Comparison of ENCODE assay signal across 11 mouse cellular contexts in genomic region chr15:78541606-78542005, GRCm38 (mm10). TPM values are rescaled to one million over a fixed set of nuclear protein-coding genes. Genes with fewer than 3 reads are reported as not detected.
A peak's percentile ranks its signal among the peaks of the same experiment; 100 is the strongest.
DNase-seq lines count a peak whose midpoint lies in the region; ATAC-seq and TF ChIP-seq lines count a peak whose summit lies in the region.
"Had no signal": no experiment of that assay in that cellular context is flagged by ENCODE, and none has a peak within 500 bp of the region (broad histone marks: within the 10 kb centered on the region; RNA-seq: fewer than 3 reads in every experiment).

No protein-coding gene starts in this region.

- 12% methylated on average over 3 of the region's 3 CpGs for WGBS in heart, postnatal 0 days

- peak overlapping the region; percentile 60 for H3K4me3 ChIP-seq in layer of hippocampus, adult 2 months
- H3K4me3 ChIP-seq in heart, postnatal 0 days (ENCODE audit: low read depth, low read length): no peak overlapping the region
- H3K4me3 ChIP-seq: erythroblast, embryonic 14.5 days; limb, embryonic 10.5 days had no signal

- TF ChIP-seq CTCF in layer of hippocampus, adult 2 months (conservative IDR thresholded peaks at IDR 0.05): no peak
- no peak for TF ChIP-seq CTCF in brain, embryonic 14.5 days (IDR thresholded peaks at IDR 0.05; ENCODE audit: borderline replicate concordance, extremely low read depth, insufficient read depth, insufficient read length)
- no peak for TF ChIP-seq CTCF in heart, postnatal 0 days (IDR thresholded peaks at IDR 0.05; ENCODE audit: low read depth)

- H3K27ac ChIP-seq in layer of hippocampus, adult 2 months: peak overlapping the region; percentile 70
- H3K27ac ChIP-seq in heart, postnatal 0 days (ENCODE audit: low read depth): peak overlapping the region; percentile 39; the same call in 1 of the 2 replicates
- H3K27ac ChIP-seq: limb, embryonic 10.5 days had no signal

- TF ChIP-seq EP300 in heart, postnatal 0 days (IDR thresholded peaks at IDR 0.05; ENCODE audit: low read depth): peak; percentile 80; the same call in 1 of the 2 replicates

- no peak overlapping the region for H3K4me2 ChIP-seq in heart, postnatal 0 days (ENCODE audit: low read depth, low read length)

- no peak for DNase-seq in layer of hippocampus, adult 2 months (ENCODE audit: low spot score in 2 of 2)
- no peak for DNase-seq in layer of hippocampus, postnatal 36 days
- peak; percentile 86 for DNase-seq in brain, embryonic 14.5 days (ENCODE audit: low read depth)
- peak; percentile 80 to 83 for DNase-seq in cerebellum, adult 18-20 months
- peak; percentile 78 for DNase-seq in heart, postnatal 0 days (ENCODE audit: low spot score)
- no peak for DNase-seq in adrenal gland, postnatal 4 days (ENCODE audit: low spot score in 2 of 2)
- no peak for DNase-seq in layer of hippocampus, postnatal 14 days (ENCODE audit: low spot score in 2 of 2)
- DNase-seq: right cerebral cortex, postnatal 14 days had no signal

- peak; percentile 85 for ATAC-seq in heart, postnatal 0 days (ENCODE audit: insufficient read depth, low read depth)

- no peaks in the 10 kb centered on the region for H3K36me3 ChIP-seq in heart, postnatal 0 days (replicated peaks; ENCODE audit: control insufficient read depth, insufficient read depth, low read length)
- H3K36me3 ChIP-seq: limb, embryonic 10.5 days had no signal

- peaks cover 18% of the 10 kb centered on the region for H3K4me1 ChIP-seq in heart, postnatal 0 days (ENCODE audit: control insufficient read depth, insufficient read depth)

- no peak overlapping the region for H3K9ac ChIP-seq in heart, postnatal 0 days (replicated peaks; ENCODE audit: low read depth, low read length)

- peaks cover 16% of the 10 kb centered on the region for H3K27me3 ChIP-seq in heart, postnatal 0 days (ENCODE audit: control insufficient read depth, insufficient read depth, low read length)

- H3K9me3 ChIP-seq in heart, postnatal 0 days (replicated peaks; ENCODE audit: control insufficient read depth, low read length): no peaks in the 10 kb centered on the region
- H3K9me3 ChIP-seq: limb, embryonic 10.5 days had no signal

- TF ChIP-seq POLR2A in brain, embryonic 14.5 days (IDR thresholded peaks at IDR 0.05; ENCODE audit: borderline replicate concordance, extremely low read depth, insufficient read depth, insufficient read length, poor library complexity, severe bottlenecking): no peak

RNA-seq across cellular contexts. Expression of gene Sstr3, which starts 2.9 kb away (rescaled TPM):
- 10 to 100 TPM; 25.2 to 25.8 TPM for total RNA-seq in layer of hippocampus, adult 2 months (2021)
- total RNA-seq in layer of hippocampus, postnatal 36 days (2021): 10 to 100 TPM; 21.6 to 25.1 TPM
- polyA plus RNA-seq in brain, embryonic 14.5 days (2012; rRNA removed): 1.5 TPM in 2 replicates
- total RNA-seq in heart, postnatal 0 days (2014; rRNA removed; ENCODE audit: low replicate concordance): 0.04 TPM in 1 of 2 replicates, not detected in the other
- 0.12 and 0.19 TPM in 2 replicates for polyA plus RNA-seq in heart, postnatal 0 days (2015; fragmentation: Nextera tagmentation; extraction: Ambion mirVana)
- total RNA-seq in adrenal gland, postnatal 4 days (2021): 1 to 10 TPM in 1 of 2 experiments, under 1 TPM in 1; 0.79 to 1.3 TPM
- 10 to 100 TPM; 22.9 to 23.9 TPM for total RNA-seq in layer of hippocampus, postnatal 14 days (2021)
- total RNA-seq: megakaryocyte-erythroid progenitor cell, adult 5-6 weeks had no signal
- polyA plus RNA-seq: erythroblast, embryonic 14.5 days; limb, embryonic 10.5 days had no signal

RNA-seq across cellular contexts. Expression of gene C1qtnf6, which starts 10.4 kb away (rescaled TPM):
- total RNA-seq in layer of hippocampus, adult 2 months (2021): 1 to 10 TPM; 4.5 to 5.2 TPM
- total RNA-seq in layer of hippocampus, postnatal 36 days (2021): 1 to 10 TPM; 3.5 to 4.4 TPM
- polyA plus RNA-seq in brain, embryonic 14.5 days (2012; rRNA removed): 13.5 and 16.3 TPM in 2 replicates
- total RNA-seq in heart, postnatal 0 days (2014; rRNA removed; ENCODE audit: low replicate concordance): 22.1 and 23.0 TPM in 2 replicates
- 27.4 and 29.9 TPM in 2 replicates for polyA plus RNA-seq in heart, postnatal 0 days (2015; fragmentation: Nextera tagmentation; extraction: Ambion mirVana)
- total RNA-seq in adrenal gland, postnatal 4 days (2021): 10 to 100 TPM; 81.8 to 93.0 TPM
- 10 to 100 TPM; 10.8 to 12.0 TPM for total RNA-seq in layer of hippocampus, postnatal 14 days (2021)
- polyA plus RNA-seq: erythroblast, embryonic 14.5 days had no signal

RNA-seq across cellular contexts. Expression of gene Rac2, which starts 31.0 kb away (rescaled TPM):
- 1 to 10 TPM; 2.2 to 3.7 TPM for total RNA-seq in layer of hippocampus, adult 2 months (2021)
- total RNA-seq in layer of hippocampus, postnatal 36 days (2021): 1 to 10 TPM; 2.0 to 2.7 TPM
- 5.5 and 9.0 TPM in 2 replicates for polyA plus RNA-seq in brain, embryonic 14.5 days (2012; rRNA removed)
- 3.1 and 6.5 TPM in 2 replicates for total RNA-seq in heart, postnatal 0 days (2014; rRNA removed; ENCODE audit: low replicate concordance)
- 4.0 and 5.6 TPM in 2 replicates for polyA plus RNA-seq in heart, postnatal 0 days (2015; fragmentation: Nextera tagmentation; extraction: Ambion mirVana)
- total RNA-seq in adrenal gland, postnatal 4 days (2021): 10 to 100 TPM in 1 of 2 experiments, 1 to 10 TPM in 1; 9.4 to 10.4 TPM
- 1 to 10 TPM; 2.5 to 3.5 TPM for total RNA-seq in layer of hippocampus, postnatal 14 days (2021)

RNA-seq across cellular contexts. Expression of gene Il2rb, which starts 46.5 kb away (rescaled TPM):
- under 1 TPM in 1 of 2 experiments, not detected in 1; 0.20 TPM for total RNA-seq in layer of hippocampus, adult 2 months (2021)
- under 1 TPM; 0.17 to 0.18 TPM for total RNA-seq in layer of hippocampus, postnatal 36 days (2021)
- 0.03 and 0.12 TPM in 2 replicates for polyA plus RNA-seq in brain, embryonic 14.5 days (2012; rRNA removed)
- 0.12 TPM in 1 of 2 replicates, not detected in the other for total RNA-seq in heart, postnatal 0 days (2014; rRNA removed; ENCODE audit: low replicate concordance)
- polyA plus RNA-seq in heart, postnatal 0 days (2015; fragmentation: Nextera tagmentation; extraction: Ambion mirVana): 0.08 TPM in 2 replicates
- total RNA-seq in adrenal gland, postnatal 4 days (2021): 1 to 10 TPM in 1 of 2 experiments, under 1 TPM in 1; 0.64 to 1.3 TPM
- under 1 TPM; 0.07 to 0.12 TPM for total RNA-seq in layer of hippocampus, postnatal 14 days (2021)
- polyA plus RNA-seq: limb, embryonic 10.5 days had no signal

RNA-seq across cellular contexts. Expression of gene Cyth4, which starts 55.2 kb away (rescaled TPM):
- 10 to 100 TPM; 24.7 to 25.2 TPM for total RNA-seq in layer of hippocampus, adult 2 months (2021)
- 10 to 100 TPM; 22.2 to 23.7 TPM for total RNA-seq in layer of hippocampus, postnatal 36 days (2021)
- 4.0 and 4.8 TPM in 2 replicates for polyA plus RNA-seq in brain, embryonic 14.5 days (2012; rRNA removed)
- 4.3 and 6.0 TPM in 2 replicates for total RNA-seq in heart, postnatal 0 days (2014; rRNA removed; ENCODE audit: low replicate concordance)
- polyA plus RNA-seq in heart, postnatal 0 days (2015; fragmentation: Nextera tagmentation; extraction: Ambion mirVana): 2.8 and 3.1 TPM in 2 replicates
- 1 to 10 TPM; 8.2 to 9.5 TPM for total RNA-seq in adrenal gland, postnatal 4 days (2021)
- 10 to 100 TPM; 16.9 to 18.0 TPM for total RNA-seq in layer of hippocampus, postnatal 14 days (2021)

Comparison
In these comparisons a context has a peak if more than half of its experiments do, and no peak if none do; other contexts are left out.
1. DNase-seq: peak in brain, embryonic 14.5 days (single experiment), cerebellum, adult 18-20 months (2 of 2) and heart, postnatal 0 days (single experiment); none in layer of hippocampus, adult 2 months (0 of 2), layer of hippocampus, postnatal 36 days (0 of 2), adrenal gland, postnatal 4 days (0 of 2) and layer of hippocampus, postnatal 14 days (0 of 2).
2. RNA of gene Sstr3, which starts 2.9 kb away (total RNA-seq): 25.2 to 25.8 TPM in layer of hippocampus, adult 2 months, 21.6 to 25.1 TPM in layer of hippocampus, postnatal 36 days and 22.9 to 23.9 TPM in layer of hippocampus, postnatal 14 days; 0.79 to 1.3 TPM in adrenal gland, postnatal 4 days and 0.04 TPM in heart, postnatal 0 days; every median in the first group is over 4 times any median in the second.